Mouse (Mus musculus) left cerebral cortex, adult 8-10 months (tissue): ENCODE measurements at regions not wholly inside any gene's neighbourhood (a gene's known extent, or its start where the extent isn't known, plus 50 kb on each side); places are given as distances from the start of the nearest gene placed in this dataset.

ENCODE experiments used
- DNase-seq, 2 experiments: peaks; one replicate each; pipeline ENCODE4 v3.0.0; 2022; ENCODE audit warnings: low spot score in 2 of 2

DNA sequence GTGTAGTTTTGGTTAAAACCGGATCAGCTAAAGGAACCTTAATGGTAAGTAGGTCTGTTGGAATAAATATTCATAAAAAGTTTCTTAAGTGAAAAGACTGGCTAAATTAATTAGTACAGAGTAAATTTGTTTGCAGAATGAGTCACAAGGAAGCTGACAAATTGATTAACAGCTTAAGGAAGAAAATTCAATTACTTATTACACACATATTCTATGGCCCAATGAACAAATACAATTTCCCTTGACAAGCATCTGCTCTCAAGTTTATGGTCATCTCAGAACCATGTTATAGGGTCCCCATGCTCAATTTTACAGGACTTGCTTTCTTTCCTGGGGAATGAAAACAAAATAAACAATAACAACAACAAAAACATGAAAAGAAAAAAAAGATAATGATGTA is 231.4 kb upstream of the Frg1 start:
- DNase-seq: no peak

GRCm38 (mm10) chr8:41644626-41645025 is 227.8 kb upstream of the Frg1 start:
- DNase-seq: no peak

- peak in 1 of 2 experiments; percentile 13 for DNase-seq
Observed at GRCm38 (mm10) chr8:41623841-41624240, 207.0 kb upstream of the Frg1 start.

- no peak for DNase-seq
Observed at GRCm38 (mm10) chr8:41600255-41600654, 183.4 kb upstream of the Frg1 start.

DNA sequence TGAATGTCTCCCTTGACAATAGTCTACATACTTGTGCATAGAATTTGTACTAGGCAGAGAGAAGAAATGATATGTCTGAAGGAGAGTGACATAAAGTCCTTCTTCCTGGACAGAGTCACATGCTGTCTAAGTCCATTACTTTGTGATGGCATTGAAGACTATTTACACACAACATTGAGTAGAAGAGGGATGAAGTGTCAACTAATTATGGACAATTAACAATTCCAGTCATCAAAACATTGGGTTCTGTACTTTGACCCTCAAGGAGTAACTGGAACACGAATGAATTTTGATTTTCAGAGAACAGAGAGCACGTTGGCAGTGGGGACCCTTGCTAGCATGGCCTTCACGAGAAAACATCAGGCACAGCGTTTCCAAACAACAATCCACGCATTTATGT is 177.6 kb upstream of the Frg1 start:
- no peak for DNase-seq

DNA sequence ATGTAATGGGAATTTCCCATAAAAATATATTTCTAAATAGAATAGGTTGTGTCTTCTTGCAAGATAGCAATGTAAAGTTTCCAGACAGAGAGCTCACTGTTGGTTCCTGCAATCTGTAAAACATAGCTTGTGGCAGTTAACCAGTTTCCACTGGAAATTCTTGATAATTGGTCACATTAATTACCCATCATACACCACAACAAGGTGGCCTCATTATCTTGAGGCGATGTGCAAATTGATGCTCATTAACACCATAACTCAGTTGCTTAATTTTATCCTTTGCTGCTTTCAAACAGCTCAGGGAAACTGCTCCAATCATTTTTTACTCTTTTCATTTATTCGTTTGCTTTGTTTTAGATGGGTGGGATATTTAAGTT is 176.8 kb upstream of the Frg1 start:
- DNase-seq: no peak

- no peak for DNase-seq
Observed at GRCm38 (mm10) chr8:41592741-41593665, 176.1 kb upstream of the Frg1 start.

- DNase-seq: no peak
Observed at GRCm38 (mm10) chr8:41592174-41592573, 175.3 kb upstream of the Frg1 start.

GRCm38 (mm10) chr8:41588157-41588556 is 171.3 kb upstream of the Frg1 start:
- no peak for DNase-seq

DNA sequence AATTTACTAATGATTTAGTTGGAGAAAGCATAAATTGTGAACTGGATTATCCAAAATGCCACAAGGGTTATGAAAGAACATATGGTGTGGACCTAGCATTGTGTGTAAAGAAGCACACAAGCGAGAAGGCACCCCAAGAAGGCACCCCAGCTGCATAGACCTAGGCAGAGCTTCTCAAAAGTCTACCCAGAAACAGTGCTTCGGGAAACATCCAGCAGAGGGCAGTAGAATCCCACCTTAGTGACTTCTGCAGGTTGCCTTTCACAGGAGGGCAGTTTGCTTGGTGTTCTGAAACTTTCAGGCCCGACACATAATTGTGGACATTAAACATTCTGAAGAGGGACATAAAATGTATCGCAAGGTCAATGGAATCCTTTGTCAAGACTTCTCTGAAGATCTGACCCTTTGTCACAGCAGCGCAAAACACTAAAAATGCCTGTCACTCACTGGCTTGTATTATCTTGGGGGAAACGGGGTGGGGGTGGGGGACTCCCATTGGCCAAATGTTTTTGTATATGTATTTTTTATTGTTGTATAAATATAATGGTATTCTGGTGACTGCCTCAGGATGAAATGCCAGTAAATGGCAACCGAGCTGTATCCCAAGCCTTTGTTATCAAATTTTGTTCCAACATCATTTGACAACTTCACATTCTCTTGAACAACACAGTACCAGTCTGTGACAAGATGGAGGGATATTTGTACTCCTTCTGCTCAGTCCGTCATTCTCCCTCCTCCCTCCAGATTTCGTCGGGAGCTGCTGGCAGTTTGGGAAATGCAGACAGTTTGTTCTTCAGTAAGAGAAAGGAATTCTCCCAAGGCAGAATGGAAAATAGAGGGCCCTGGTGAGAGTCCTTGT is 156.4 kb upstream of the Frg1 start:
- peak; percentile 41 to 68 for DNase-seq

GRCm38 (mm10) chr8:41570566-41570965 is 153.7 kb upstream of the Frg1 start:
- no peak for DNase-seq

DNA sequence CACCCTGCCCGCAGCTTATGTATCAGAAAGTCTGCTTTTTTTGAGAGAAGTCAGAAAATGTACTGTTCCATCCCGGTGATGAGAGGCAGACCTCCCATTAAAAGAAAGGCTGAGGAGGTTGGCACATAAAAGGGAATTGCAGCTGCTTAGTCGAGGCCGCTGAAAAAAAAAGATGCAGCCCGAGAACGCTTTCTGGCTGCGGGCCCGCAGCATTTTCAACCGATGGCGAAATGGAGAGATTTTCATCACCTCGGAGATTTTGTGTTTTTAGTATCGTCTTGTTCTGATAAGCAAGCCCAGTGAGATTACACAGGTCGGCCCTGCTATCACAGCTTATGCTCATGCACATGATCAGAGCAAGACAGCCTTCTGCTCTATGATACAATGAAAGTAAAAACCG is 145.1 kb upstream of the Frg1 start:
- DNase-seq: no peak

- peak in 1 of 2 experiments; percentile 11 for DNase-seq
Observed at GRCm38 (mm10) chr8:41556819-41557218, 139.9 kb upstream of the Frg1 start.

DNA sequence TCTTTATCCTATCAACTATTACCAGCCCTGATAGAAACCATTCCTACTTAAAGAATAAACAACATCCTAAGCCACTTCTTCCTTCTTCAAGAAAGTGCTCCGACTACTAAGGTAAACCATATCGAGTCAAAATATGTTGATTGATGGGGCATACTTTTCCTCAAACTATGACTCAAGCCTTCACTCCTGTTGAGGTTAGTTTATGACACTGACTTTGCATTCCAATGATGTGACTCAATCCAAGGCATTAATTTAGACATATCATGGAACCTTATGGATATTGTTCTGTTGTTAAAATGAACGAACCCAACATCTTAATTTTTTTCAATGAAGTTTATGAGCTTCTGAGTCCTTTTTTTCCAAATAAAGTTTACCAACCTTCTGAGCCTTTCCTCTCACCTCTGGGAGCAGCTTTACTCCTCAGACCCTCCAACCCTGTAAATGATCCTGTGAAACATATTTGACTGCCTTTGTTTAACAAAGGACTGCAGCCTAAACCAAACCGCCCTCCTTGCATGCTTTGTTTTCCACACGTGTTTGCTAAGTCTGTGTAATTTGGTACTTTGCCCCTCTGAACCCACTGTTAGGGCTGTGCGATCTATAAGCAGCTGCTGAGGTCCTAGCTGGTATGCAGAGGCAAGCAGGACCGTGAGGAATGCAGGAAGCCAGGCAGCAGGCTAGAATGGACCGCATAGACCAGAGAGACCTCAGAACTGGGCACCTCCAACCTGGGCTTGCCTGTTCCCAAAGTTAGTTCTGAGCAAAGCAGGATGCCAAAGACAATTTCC is 136.1 kb upstream of the Frg1 start:
- no peak for DNase-seq

GRCm38 (mm10) chr8:41551925-41552414 is 135.1 kb upstream of the Frg1 start:
- no peak for DNase-seq

DNA sequence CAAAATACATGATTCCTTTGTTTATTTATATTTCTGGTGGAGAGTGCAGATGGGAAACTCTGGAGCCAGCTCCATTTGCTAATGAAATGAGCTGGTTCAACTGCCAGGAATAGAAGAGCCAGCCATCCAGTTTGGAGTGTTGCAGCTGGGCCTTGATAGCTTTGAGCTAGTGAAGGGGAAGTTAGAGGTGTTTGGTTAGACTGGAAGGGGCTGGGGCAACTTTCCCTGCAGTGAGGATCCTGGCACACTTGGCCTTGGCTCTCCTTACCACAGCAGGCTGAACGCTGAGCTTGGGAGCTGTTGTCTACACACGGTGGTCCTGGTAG is 133.2 kb upstream of the Frg1 start:
- DNase-seq: no peak

DNA sequence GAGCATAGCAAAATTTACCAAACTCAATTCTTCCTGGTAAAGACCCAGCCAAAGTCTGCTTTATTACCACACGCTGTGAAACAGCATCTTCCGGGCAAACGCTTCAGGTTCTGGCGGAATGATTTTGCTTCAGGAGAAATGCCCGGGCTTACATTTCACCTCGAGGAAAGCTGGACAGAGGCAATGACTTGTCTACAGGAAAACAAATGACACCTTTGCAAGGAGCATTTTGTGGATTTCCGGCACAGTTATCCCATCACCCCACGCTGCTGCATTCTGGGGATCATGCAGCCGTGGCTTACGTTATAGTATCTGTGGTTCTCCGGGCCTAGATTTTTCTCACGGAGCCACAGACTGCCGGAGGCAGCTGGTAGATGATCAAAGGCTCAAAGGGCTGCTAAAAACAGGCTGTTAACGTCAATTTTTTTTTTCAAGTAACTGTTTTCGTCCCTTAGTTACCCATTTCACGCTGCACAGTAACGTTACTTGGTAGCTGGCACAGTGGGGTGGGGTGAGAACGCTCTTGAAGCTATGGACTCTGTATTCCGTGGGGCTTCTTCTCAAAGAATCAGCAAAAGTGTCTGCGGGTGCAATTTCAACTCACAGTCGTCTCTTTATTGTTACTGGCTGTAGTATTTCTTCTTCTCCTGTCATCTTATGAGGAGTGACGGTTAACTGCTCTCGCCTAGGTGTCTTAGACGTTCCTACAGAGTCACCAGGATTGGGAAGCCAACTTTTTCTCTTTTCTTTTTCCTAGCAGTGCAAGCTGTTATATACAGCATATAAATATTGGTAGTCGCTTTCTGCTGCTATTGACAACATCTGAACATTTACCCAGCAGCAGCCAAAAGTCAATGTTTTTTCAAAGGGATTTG is 132.6 kb upstream of the Frg1 start:
- no peak for DNase-seq

GRCm38 (mm10) chr8:41547730-41548368 is 131.0 kb upstream of the Frg1 start:
- DNase-seq: no peak

- DNase-seq: no peak
Observed at GRCm38 (mm10) chr8:41532212-41532611, 115.3 kb upstream of the Frg1 start.

GRCm38 (mm10) chr8:41529581-41529980 is 112.7 kb upstream of the Frg1 start:
- DNase-seq: no peak
